Mouse (Mus musculus) pancreas, adult 10 weeks (tissue): ENCODE data around the gene Oscar. TPM values are rescaled to one million over a fixed set of nuclear protein-coding genes. Genes with fewer than 3 reads are reported as not detected.

Experiments
- polyA plus RNA-seq: library from polyadenylated mRNA; stranded (reverse); fragments of 350-450 nt; fragmentation: Illumina TruSeq; extraction: RNeasy Lipid Tissue Mini Kit (QIAGEN cat#74804); gene quantifications from one replicate; pipeline ENCODE4 v1.2.3, GENCODE M21; 2015; ENCODE audit warnings: low read depth, low replicate concordance; ENCODE audit not compliant: insufficient read depth

Oscar gene
- not detected for polyA plus RNA-seq

GRCm38 (mm10) chr7:3616057-3616388 lies at the start of gene Oscar:
Gene Oscar (minus strand): TSS chr7:3616157.

GRCm38 (mm10) chr7:3665215-3666114 lies 49.5 kb upstream of the Oscar start, which contains the start of gene Leng1:
Gene Leng1 (minus strand): TSS chr7:3665840.

GRCm38 (mm10) chr7:3644672-3645487 lies 28.9 kb upstream of the Oscar start, which contains the start of gene Cnot3:
Gene Cnot3 (plus strand): TSS chr7:3645268.

GRCm38 (mm10) chr7:3629543-3630477 lies 13.9 kb upstream of the Oscar start, which contains the start of the genes Tfpt and Prpf31:
Gene Tfpt (minus strand): TSS chr7:3629929.
Gene Prpf31 (plus strand): TSS chr7:3629985.

GRCm38 (mm10) chr7:3617242-3617995 lies 1.5 kb upstream of the Oscar start, which contains the start of gene Ndufa3:
Gene Ndufa3 (plus strand): TSS chr7:3617373.

Other genes starting within 250 kb of the Oscar start
- not detected for gene Cacng8, start 225.5 kb downstream of the Oscar start, polyA plus RNA-seq
- not detected for gene Cacng6, start 192.0 kb downstream of the Oscar start, polyA plus RNA-seq
- gene Tarm1, start 113.5 kb downstream of the Oscar start, polyA plus RNA-seq, result not detected
- gene Ndufa3, start 1.2 kb upstream of the Oscar start, polyA plus RNA-seq, result 110 TPM
- gene Tfpt, start 13.8 kb upstream of the Oscar start, polyA plus RNA-seq, result 15.5 TPM
- gene Prpf31, start 13.8 kb upstream of the Oscar start, polyA plus RNA-seq, result 3.9 TPM
- gene Cnot3, start 29.1 kb upstream of the Oscar start, polyA plus RNA-seq, result 25.2 TPM
- gene Leng1, start 49.7 kb upstream of the Oscar start, polyA plus RNA-seq, result 3.3 TPM
- 29.4 TPM for gene Tmc4, start 61.4 kb upstream of the Oscar start, polyA plus RNA-seq
- 16.7 TPM for gene Tsen34, start 76.7 kb upstream of the Oscar start, polyA plus RNA-seq
- 9.2 TPM for gene Mboat7, start 77.4 kb upstream of the Oscar start, polyA plus RNA-seq
- 485 TPM for gene Rps9, start 87.8 kb upstream of the Oscar start, polyA plus RNA-seq
- gene Pirb, start 104.2 kb upstream of the Oscar start, polyA plus RNA-seq, result 2.6 TPM
- gene Gm15448, start 209.5 kb upstream of the Oscar start, polyA plus RNA-seq, result not detected
- not detected for gene Pira2, start 228.9 kb upstream of the Oscar start, polyA plus RNA-seq